Mouse (Mus musculus) kidney, postnatal 25 days (tissue): ENCODE results near the gene Snw1.

Source experiments
- DNase-seq, 2 experiments: peaks; one replicate each; pipeline ENCODE4 v3.0.0; 2021; ENCODE audit warnings: mixed read lengths in 2 of 2

Snw1 gene

DNA sequence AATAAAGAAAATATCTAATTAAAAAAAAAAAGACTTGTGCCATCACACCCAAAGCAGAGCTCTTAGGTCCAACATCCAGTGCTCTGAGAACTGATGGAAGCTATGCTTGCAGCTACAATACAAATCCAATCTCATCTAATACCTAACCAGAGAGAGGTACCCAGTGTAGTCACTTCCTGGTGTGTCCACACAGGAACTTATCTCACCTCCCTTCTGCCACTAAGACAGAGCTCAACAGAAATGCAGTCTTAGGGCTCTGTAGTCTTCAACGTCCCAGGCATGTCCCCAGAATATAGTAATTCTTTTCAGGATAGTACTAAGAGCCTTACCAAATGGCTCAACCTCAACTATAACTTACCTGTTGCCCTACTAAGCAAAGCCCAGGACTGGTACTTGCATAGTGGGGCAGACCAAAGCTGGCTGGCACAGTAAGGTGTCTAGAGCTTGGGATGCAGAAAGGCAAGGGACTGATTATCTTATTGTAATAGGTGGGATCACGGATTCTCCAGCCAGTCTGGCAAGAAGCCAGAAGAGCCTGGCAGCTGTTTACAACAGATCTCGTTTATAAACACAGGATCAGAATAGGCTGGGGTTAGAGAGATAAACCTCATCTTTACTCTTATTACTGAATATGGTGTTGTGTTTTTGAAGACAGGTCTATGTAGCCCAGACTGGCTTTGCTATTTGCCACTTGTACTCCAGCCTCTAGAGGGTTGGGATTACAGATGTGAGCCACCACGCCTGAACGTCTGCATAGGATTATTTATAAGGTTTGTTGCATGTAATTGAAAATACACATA lies 50.2 kb downstream of the Snw1 start:
- peak in 1 of 2 experiments; percentile 24 for DNase-seq

DNA sequence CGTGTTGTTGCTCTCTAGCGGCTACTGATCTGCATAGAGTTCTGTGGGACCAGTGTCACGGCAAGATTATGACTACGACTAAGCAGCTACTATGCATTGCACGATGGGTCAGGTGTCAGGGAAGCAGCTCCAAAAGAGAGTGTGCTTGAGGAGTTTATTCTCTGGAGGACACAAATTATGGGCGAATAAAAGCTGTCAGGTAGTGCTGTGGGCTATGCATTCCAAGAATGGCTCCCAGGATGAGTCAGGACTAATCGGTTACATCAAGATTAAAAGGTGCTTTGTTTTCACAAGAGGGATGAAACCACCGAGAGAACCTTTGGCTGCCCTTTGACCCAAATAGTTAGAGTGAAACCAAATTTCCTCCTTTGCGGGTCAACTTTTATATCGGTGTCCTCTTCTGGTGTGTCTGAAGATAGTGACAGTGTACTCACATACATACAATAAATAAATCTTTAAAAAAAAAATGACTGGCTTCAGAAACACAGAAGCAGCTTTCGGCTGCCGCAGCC lies 52.0 kb downstream of the Snw1 start:
- no peak for DNase-seq

DNA sequence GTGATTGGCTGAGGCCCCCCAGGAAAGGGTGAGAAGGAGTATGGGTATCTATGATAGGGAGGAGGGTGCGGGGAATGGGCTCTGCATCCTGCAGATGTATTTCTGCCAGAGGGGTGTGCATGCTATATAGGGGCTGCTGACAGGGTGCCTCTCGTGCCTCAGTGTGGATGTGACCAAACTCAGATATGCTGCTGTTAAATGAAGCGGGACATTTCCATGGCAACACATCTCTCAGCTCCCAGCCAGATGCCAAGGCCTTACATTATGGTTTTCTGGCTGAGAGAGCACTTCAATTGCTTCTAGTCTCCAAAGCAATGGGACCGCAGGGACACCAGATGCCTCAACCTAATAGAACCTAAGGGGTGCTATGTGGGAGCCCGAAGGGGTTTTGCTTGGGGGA lies 53.2 kb downstream of the Snw1 start:
- no peak for DNase-seq

- DNase-seq, result peak; percentile 74 to 83
Observed at GRCm38 (mm10) chr12:87416690-87417089, 55.4 kb downstream of the Snw1 start.

- DNase-seq, result no peak
Observed at GRCm38 (mm10) chr12:87415358-87415757, 56.7 kb downstream of the Snw1 start.

GRCm38 (mm10) chr12:87413179-87413790 lies 58.8 kb downstream of the Snw1 start:
- peak; percentile 69 to 84 for DNase-seq

- DNase-seq, result no peak
Observed at GRCm38 (mm10) chr12:87410999-87411398, 61.1 kb downstream of the Snw1 start.

DNA sequence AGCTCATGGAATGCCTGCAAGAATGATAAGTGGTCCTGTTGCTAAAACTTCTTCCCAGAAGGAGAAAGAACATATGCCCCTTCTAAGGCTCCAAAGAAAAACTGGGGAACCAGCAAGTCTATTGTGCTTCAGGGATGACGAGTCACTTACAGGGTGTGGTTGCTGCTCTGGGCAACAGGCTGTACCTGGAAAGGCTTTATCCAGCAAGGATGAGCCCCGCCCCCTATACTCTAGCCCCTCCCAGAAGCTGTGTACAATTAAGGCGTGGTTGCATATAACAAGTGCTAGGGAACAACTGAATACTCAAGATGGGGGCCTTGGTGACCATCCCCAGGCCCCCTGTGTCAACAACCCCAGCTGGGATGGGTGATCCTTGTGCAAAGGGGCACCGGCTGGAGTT lies 63.0 kb downstream of the Snw1 start:
- no peak for DNase-seq

- DNase-seq, result peak; percentile 63 to 70
Observed at GRCm38 (mm10) chr12:87407869-87408605, 64.0 kb downstream of the Snw1 start.

- no peak for DNase-seq
Observed at GRCm38 (mm10) chr12:87405721-87406120, 66.4 kb downstream of the Snw1 start.

DNA sequence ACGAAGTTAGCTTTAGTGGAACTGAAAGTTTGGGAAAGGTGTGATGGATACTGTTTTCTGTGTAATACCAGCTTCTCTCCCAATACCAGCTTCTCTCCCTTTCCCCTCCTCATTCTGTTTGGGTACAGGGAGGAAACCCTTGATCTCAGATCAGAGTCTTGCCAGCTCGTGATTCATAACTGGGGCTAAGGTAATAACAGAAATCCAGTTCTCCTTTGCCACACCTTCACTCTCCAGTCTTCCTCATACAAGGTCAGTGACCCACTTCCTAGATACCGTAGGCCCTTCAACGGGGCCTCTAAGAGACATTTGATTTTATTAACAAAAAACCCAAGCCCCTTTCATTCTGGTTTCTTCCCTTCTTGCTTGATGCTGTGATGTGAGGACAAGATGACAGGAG lies 66.9 kb downstream of the Snw1 start:
- no peak for DNase-seq

- no peak for DNase-seq
Observed at GRCm38 (mm10) chr12:87401883-87402282, 70.2 kb downstream of the Snw1 start.

- DNase-seq, result no peak
Observed at GRCm38 (mm10) chr12:87399119-87399819, 72.8 kb downstream of the Snw1 start.
